Mouse (Mus musculus) T-helper 2 cell (primary cell): ENCODE measurements around the gene Bbx.

Source experiments
- in situ Hi-C: fragments of 300-600 bp; cut with MboI, MseI; formaldehyde crosslinking; loops from one replicate; pipeline ENCODE4 v1.15.1; 2025; ENCODE audit warnings: high pct_unique_total_duplicates

Bbx gene

DNA sequence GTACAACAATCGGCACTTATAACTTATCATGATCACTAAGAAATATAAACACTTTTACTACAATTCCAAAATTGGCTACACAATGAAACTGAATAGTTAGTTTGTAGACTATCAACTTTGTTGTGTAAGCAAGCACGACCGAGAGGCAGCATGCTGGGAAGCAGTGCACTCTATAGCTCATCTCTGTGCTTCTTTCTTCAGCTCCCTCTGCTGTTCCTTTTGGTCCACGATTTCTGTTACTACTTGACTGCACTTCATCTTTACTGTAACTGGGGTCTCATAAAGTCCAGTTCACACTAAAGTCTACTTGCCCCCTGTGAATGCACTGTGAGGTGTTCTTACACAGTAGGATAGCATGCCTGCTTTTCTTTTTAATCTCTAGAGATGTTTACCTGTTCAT, 189.7 kb downstream of the Bbx start:
- in situ Hi-C loops: no loop called here

DNA sequence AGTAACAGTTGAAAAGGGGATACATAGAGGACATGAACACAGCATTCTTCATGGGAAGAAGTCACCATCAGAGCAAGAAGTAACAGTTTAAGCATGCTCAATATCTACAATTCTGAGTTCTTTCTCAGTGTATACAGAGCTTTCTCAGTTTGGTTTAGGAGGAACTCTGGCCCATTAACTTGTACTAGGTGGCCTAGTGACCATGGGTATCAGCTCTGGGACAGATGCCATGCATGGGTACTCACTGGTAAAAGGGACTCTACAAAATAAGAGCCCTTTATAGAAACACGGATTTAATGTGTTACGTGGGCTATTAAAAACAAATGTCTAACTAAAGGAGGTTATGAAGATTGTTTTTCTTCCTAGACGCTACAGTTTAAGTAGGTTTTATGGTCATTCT, 190.6 kb downstream of the Bbx start:
- in situ Hi-C loops: no loop called here

DNA sequence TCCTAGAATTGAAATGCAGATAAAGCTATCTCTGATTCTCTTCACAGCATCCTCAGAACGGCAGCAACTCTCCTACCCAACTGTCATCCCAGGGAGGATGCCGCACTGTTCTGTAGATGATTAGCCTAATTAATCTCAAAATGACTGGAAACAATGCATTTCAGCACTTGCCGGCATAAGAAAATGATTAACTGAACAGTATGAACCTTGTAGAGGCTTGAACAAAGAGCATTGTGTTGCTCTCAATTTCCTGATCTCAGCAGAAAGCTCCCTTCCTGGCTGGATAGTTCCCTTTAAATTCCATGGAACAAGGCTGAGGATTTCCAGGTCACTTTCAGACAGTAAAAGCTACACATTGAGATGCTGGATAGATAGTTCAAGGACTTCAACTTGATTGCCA, 197.0 kb downstream of the Bbx start:
- in situ Hi-C loops: no loop called here

DNA sequence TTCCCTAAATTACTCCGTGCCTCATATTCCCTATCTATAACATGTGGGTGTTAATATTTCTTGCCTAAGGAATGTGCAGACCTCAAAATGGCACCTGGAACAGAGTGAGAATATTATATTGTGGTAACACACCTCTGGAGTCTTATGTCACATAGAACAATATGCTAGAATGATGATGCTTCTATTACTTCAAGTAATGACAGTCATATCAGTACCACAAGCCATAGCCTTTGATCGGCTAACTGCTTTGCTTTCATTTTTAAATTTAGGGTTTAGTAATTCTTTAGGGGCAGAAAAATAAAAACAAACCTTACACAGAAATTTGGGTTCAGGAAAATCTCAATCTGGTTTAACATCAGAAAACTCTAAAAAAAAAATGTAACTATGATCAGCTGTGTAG, 201.6 kb downstream of the Bbx start:
- in situ Hi-C loops: no loop called here

DNA sequence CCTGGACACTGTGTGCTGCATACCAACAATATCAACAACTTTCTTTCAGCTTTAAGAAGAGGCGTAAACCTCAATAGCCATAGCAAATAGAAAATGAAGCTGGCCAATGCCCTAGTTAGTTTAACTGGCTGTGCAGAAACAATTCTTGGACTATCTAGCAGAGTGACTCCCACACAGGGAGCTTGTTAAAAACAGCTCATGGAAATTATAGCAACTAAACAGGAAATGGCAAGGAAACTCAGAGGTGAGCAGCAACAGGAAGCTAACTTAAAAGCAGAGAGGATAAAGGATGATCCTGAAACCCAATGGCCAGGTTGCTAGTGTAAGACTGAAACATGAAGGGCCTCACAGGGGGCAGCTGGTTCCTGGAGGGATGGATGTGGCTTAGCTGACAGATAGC, 203.4 kb downstream of the Bbx start:
- in situ Hi-C loops: no loop called here

DNA sequence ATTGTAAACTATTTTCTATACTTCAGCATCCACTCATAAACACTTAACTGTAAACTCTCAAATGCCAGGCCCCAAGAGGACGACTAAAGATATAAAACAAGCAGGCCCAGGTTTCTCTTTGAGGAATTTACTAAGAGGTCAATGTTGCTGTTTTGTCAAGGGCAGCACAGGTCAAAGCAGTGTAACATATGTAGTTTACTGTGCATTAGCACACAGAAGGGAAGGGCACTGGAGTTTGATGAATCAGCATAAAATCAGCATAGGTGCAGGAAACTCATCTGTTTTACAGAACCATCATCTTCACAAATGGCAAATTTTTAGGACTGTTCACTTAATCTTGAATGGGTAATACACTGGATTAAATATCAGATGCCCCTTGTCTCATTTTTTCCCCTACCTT, 205.9 kb downstream of the Bbx start:
- in situ Hi-C loops: no loop called here

DNA sequence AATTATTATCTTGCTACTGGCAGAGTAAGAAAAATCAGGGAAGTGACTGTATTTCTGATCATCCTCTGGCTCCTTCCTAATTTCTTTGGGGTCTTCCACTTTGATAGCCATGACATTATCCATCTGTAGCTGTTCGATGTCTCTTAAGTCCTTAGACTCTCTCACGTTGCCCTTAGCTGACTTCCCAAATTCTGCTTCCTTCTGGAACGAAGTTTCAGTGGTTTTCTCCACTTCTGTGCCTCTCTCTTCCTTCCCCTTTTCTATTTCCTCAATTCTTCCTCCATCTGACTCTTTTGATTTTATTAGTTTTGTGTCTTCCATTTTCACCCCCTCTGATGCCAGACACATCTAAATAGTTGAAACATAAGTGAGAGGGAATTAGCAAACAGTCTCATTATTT, 207.2 kb downstream of the Bbx start:
- in situ Hi-C loops: no loop called here

DNA sequence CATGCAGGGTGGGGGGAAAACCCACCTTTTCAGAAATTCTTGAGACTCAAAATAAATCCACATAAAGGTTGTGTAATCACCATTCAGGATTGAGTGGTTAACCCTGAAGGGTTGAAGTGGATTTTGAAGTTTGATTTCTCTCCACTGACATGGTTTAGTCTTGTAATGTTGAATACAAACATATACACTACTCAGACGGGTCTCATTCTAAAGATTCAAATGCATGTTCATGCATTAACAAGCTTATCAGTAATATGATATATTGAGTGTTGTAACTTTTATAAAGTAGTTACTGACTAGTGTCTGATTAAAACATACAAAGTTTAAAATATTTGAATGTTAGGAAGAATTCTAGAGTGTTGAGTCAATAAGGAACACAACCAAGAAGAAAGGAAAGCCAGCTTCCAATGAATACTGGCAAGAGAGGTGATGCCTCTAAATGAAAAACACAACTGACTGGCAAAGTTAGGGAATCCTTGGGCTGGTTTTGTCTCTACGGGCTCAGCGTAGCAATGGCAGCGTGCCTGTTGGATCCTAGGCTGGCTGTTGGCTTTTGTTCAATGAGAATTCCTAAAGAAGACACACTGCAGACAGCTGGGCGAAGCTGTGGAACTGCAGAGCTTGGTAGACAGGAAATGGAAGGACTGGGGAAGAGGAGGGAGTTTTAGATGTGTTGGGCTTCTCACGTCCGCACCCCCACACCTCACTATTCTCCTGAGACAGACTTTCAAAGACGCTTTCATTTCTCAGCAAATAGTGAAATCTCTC, 211.3 kb downstream of the Bbx start:
- in situ Hi-C loops: no loop called here

DNA sequence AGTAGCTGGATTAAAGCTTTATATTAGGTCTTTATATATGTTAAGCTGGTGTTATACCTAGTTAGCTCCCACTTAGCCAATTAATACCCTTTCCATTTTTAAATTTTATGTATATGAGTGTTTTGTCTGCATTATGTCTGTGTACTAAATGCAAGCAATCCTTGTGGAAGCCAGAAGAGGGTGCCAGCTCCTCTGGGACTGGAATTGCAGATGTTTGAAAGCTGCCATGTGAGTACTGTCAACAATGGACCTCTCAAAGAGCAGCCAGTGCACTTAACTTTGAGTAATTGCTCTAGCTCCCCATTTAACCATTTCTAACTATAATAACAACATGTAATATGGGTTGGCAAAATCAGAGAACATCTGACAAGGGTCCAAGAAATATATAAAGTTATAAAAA, 215.1 kb downstream of the Bbx start:
- in situ Hi-C loops: no loop called here

DNA sequence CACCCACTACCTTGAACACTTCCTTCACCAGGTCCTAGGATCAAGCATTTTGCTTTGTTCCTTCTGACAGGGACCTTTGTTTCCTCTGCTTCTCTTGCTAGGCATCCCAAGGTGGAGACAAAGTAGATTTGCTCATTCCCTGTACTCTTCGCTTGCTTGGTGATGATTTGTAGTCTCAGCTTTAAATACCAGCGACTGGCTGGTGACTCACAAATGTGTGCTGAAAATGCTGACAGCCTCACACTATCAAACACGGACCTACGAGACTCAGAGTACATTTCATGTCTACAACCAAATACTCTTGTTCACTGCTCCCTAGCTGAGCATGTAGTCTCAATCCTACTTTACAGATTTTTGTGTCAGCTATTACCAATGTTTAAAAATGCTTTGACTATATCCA, 220.5 kb downstream of the Bbx start:
- in situ Hi-C loops: no loop called here

DNA sequence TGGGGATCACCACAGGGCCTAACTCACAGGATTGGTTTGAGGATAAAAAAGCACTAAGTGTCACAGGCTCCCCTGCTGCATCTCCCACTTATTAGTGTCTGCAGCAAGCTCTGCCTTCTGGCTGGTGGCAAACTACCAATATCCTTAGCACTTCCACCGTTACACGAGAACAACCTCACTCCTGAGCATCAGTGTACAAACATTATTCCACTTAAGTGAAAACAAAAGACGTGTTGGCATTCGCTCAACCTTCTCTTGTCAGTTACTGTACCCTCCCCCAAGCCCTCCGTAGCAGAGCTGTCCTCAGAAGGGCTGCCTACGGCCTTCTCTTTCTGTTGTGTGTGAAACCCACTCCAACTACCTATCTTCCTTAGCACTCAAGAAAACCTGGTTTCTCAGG, 221.0 kb downstream of the Bbx start:
- in situ Hi-C loops: no loop called here

DNA sequence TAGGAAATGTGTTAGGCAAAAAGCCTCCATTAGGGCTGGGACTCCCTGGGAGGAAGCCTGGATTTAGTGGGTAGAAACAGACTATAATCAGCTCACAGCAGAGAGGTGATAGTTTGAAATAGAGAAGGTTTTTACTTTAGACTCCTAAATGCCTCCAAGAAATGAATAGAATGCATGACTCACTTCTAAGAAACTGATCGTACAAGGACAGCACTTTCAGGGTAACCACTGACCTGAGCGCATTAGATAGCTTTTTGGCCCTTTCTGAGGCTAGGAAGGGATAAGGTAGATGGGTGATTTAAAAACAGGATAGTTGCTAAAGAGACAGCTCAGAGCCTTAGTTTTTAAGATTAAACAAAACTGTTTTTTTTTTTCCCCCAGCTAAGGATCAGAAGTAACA, 221.4 kb downstream of the Bbx start:
- in situ Hi-C loops: no loop called here

DNA sequence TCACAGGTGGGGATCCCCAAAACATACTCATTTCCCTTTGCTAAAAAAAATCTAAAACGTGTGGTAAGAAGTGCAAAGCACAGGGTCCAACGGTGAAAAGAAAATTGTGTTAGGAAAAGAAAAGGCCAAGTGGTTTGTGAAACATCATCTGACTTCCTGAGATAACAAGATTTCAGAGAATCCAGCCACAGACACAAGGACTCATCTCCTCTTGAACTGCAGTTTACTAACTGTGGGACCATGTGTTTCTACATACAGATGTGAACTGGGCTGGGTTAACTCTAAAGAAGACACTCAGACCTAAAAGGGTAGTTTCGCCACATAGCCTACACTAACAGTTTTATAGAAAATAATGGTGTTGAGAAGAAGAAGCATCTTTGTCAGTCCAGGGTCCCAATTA, 227.2 kb downstream of the Bbx start:
- in situ Hi-C loops: no loop called here

DNA sequence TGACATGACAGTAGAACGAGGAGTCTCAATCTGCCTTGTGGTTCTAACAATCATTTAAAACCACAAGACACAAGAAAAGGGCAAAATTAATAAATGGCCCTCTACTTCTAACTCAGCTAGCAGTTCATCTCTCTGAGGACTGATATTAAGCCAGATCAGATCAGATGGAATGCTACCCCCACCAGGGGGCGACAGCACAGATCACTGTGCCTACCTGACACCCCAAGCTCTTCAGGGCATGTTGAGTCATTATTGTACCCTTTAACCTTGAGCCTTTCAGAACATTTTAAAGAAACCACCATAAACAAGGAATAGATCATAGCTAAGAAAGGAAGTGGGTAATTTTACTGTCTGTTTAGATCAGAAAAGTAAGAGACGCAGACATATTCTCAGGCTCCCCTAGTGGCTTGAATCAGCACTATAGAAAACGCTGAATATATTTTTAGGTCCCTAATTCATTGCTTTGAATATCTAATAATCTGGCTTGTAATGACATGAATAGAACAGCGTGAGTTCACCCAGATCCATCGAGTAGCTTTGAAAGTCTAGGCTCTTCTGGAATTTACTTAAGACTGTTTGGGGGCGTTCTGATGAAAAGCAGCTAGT, 230.5 kb downstream of the Bbx start:
- in situ Hi-C loops: no loop called here

DNA sequence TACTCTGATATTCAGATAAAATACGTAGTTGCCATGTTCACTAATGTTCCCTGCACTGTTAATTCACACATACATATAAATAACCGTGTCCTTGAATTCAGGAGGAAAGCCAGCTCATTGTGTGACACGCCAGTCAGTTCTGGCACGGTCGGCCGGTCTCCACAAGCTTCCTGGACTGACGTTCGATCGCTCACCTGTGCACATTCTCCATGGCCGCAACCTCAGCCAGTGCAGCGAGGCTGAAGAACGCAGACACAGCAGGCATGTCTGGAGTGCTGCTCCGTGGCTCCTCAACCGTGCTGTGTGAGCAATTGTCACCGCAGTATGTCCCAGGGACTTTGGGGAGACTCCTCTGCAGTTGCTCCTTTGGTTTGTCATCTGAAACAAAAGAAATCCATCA, 232.0 kb downstream of the Bbx start:
- in situ Hi-C loops: no loop called here

DNA sequence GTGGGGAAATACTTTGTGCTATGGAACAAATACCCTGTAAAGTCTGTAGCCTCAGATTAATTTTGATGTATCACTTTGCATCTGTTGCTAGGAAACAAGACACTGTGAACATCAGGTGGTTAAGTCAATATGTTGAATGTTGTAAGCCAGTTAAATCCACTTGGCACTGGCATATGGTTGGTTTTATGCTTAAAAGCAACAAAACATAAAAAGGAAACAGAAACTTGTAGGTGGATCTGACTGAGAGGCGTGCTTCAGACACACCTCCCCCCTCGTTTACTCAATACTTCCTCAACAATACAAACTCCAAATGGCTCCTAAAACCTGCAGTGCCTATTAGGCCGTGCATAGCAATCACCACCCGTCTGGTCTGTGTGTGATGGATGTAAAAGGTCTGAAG, 236.1 kb downstream of the Bbx start:
- in situ Hi-C loops: no loop called here

DNA sequence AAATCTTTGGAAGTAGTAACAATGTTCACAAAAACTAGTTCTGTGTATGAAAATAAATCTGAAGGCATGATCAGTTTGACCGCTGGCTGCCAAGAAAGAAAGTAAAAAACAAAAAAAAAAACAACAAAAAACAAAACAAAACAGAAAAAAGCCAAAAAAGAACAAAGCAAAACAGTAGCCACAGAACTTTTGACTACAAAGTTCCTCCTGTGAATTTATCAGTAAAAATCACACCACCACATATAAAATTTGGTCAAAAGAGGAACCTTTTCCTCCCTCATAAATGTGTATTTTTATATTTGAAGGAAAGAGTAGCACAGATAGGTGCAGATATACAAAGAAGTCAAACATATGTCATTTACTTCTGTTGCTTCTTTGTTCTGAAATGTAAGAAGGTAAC, 239.6 kb downstream of the Bbx start:
- in situ Hi-C loops: no loop called here

DNA sequence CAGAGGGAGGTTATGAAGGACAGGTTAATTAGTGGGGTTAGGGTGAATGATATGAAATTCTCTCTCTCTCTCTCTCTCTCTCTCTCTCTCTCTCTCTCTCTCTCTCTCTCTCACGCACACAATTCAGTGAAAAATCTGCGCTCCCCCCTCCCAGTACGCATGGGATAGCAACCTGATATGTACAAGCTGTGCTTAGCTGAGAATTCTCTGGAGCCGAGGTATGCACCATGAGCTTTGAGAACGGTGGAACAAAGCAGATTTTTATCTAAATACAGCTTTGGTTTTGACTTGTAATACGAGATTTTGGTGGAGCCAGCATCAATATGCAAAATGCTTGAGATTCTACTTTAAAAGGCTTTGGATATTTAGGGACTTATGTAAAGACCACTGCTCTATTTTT, 243.1 kb downstream of the Bbx start:
- in situ Hi-C loops: no loop called here

DNA sequence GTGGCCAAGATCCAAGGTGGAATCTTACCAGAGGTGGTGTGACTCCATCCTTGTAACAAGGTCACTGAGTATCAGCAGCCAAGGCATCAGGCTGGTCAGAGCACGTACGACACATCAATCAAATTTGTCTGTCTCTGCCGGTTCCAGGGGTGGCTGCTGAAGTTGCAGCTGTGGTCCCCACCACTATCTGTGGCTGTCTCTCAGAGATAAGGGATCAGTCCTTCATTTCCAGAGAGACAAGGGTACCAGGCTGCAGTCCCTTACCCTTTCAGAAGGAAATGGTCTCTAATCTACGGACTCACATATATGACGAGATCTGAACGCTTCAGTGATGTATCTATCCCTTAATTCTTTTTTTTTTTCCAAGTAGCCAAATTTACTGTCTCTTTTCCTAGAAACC, 245.6 kb downstream of the Bbx start:
- in situ Hi-C loops: no loop called here

DNA sequence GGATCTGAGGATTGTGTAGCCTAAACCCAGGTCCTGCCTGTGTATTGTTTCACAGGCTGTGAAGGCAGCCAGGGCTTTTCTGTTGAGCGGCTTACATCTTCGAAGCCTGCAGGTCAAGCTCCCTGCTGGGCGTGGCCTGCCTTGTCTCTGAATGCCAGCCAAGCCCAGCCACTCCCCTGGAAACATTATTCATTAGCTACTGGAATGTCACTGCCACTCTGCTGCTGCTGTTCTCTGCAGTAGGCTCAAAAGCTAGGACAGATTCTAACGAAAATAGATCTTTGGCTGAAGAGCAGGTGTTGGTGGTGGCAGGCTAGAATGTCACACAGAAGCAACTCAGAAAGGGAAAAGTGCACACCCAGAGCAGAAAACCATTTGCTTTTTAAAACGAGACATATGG, 247.1 kb downstream of the Bbx start:
- in situ Hi-C loops: no loop called here

DNA sequence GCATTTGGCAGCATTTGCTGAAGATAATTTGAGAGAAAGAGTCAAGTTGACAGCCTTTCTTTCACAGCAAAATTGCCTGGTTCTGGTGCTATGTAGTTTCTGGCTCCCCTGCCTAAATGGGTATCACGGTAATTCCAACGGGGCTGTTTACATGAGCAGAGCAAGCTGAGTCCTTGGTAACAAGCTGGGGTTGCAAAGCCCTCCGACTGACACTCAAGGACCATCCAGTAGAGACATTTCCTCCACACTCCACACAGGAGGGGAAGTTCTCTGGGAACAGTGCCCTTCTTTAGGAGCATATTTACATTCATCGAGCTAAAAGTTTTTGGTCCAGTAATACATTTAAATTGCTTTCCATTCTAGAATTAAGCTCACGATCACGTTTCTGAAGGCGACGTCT, 249.2 kb downstream of the Bbx start:
- in situ Hi-C loops: no loop called here

DNA sequence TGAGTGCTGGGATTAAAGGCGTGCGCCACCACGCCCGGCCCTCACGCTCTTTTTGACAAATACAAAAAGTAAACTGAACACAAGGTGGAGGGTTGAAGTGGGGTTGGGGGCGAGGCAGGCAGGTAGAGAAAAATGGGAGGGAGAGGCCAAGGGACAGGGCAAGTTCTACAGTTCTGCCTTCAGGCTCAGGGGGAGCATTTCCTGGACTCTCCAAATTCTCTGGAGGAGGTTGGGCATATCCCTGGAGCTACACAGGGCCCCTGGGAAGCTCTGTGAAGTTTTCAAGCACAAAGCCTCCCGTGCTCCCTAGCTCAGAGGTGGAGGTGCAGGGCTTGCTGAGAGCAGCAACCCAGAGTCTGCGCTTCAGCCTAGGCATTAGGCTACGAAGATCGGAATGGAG, 249.6 kb downstream of the Bbx start:
- in situ Hi-C loops: no loop called here

DNA sequence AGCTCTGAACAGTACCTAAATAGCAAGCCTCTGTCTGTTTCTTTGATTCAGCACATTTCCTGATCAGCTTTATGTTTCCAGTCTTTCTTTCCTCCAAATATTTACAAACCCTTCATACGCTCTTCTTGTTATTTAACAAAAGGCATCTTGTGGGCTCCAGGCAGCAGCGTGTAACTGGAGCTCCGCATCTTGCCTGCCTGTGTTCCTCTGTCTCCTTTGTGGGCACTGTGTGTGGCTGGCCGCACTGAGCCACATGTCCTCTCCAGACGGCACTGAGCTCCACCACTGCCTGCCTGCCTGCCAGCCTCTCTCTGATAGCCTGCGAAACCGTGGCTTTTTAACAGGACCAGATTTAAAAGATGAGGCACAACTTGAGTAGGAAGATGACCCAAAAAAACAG, 259.4 kb downstream of the Bbx start:
- in situ Hi-C loops: no loop called here

DNA sequence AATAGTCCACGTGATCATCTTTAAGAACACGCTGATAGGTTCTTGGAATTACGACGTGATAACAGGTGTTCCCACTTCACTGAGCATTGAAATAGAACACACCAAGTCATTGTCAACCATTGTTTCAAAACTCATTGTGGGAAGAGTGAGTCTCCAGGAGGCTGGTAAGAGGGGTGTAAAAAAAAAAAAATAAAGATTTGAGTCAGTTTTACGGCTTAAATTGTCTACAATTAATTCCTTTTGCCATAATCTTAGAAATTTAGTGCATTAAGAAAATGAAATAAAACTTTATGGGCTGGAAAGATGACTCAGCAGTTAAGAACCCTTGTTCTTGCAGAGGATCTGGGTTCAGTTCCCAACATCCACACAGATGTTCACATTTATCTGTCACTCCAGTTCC, 261.4 kb downstream of the Bbx start:
- in situ Hi-C loops: no loop called here
